Mouse (Mus musculus): ENCODE results near the gene Ppargc1a. TPM values are rescaled to one million over a fixed set of nuclear protein-coding genes. Genes with fewer than 3 reads are reported as not detected.

The Ppargc1a gene
- total RNA-seq, 2 experiments from 2014 or later: not detected

DNA sequence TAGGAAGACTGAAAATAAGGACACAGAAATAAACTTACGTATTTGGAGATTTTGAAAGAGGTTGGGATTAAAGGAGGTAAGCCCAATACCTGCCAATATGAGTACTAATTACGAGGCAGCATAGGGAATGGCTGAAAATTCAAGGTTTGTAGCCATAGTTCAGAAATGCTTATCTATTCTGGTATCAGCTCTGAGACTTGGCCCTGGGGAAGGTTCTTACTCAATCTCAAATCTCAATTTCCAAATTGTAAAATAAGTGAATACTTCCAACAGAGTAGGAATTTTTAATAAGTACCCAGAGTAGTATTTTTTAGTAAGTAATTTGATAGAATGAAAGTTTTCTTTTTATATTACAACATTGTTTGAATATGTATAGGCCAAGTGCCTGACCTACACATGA lies 41.7 kb downstream of the Ppargc1a start:
- ATAC-seq (replicated peaks; ENCODE audit: low FRiP score, poor library complexity, severe bottlenecking): no peak

- ATAC-seq (replicated peaks; ENCODE audit: low FRiP score, poor library complexity, severe bottlenecking): no peak
Observed at GRCm38 (mm10) chr5:51520807-51521206, 46.7 kb downstream of the Ppargc1a start.

GRCm38 (mm10) chr5:51517440-51518187 lies 49.9 kb downstream of the Ppargc1a start:
- no peak for ATAC-seq (replicated peaks; ENCODE audit: low FRiP score, poor library complexity, severe bottlenecking)

GRCm38 (mm10) chr5:51504654-51505053 lies 62.9 kb downstream of the Ppargc1a start:
- ATAC-seq (replicated peaks; ENCODE audit: low FRiP score, poor library complexity, severe bottlenecking): no peak

DNA sequence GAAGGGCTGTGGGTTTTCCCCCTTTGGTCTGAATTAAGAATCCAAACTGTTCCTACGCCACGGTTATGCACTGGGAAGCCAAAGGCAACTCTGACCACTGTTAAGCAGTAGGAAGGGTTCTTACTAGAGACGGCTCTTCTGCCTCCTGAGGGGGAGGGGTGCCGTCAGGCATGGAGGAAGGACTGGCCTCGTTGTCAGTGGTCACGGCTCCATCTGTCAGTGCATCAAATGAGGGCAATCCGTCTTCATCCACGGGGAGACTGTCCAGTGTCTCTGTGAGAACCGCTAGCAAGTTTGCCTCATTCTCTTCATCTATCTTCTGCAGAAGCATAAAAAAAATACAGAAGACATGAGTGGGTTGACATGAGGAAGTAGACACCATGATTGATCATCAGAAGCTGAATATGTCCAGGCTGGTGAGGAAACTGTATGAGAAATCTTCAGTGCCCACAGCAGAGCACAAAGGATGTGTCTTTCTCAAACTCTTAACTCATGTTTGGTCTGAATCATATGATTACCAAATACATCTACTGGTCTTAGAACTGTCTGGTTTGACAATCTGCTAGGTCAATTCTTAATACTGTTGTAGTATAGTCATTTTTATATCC lies 69.5 kb downstream of the Ppargc1a start:
- no peak for ATAC-seq (replicated peaks; ENCODE audit: low FRiP score, poor library complexity, severe bottlenecking)

GRCm38 (mm10) chr5:51495446-51495845 lies 72.1 kb downstream of the Ppargc1a start:
- ATAC-seq (replicated peaks; ENCODE audit: low FRiP score, poor library complexity, severe bottlenecking): no peak

- no peak for ATAC-seq (replicated peaks; ENCODE audit: low FRiP score, poor library complexity, severe bottlenecking)
Observed at GRCm38 (mm10) chr5:51494358-51494876, 73.1 kb downstream of the Ppargc1a start.

GRCm38 (mm10) chr5:51483768-51484167 lies 83.8 kb downstream of the Ppargc1a start:
- ATAC-seq (replicated peaks; ENCODE audit: low FRiP score, poor library complexity, severe bottlenecking): no peak

DNA sequence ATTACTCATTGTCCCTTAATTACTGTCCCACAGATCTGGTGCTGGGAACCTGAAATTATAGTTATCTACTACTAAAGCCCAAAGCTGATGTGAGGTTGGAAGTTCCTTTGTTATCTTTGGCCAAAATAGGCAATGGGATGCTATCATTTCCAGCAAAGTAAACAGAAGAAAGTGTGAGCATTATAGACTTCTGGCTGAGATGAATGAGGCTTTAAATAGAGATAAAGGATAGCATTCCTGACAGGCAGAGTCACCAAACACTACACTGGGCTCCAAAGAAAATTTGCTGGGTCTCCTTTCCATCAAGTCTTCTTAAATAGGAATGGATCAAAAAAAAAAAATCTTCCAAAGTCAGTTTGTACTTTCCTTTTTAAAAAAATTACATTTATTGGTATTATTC lies 87.7 kb downstream of the Ppargc1a start:
- ATAC-seq (replicated peaks; ENCODE audit: low FRiP score, poor library complexity, severe bottlenecking): no peak

GRCm38 (mm10) chr5:51479456-51479855 lies 88.1 kb downstream of the Ppargc1a start:
- ATAC-seq (replicated peaks; ENCODE audit: low FRiP score, poor library complexity, severe bottlenecking): no peak

DNA sequence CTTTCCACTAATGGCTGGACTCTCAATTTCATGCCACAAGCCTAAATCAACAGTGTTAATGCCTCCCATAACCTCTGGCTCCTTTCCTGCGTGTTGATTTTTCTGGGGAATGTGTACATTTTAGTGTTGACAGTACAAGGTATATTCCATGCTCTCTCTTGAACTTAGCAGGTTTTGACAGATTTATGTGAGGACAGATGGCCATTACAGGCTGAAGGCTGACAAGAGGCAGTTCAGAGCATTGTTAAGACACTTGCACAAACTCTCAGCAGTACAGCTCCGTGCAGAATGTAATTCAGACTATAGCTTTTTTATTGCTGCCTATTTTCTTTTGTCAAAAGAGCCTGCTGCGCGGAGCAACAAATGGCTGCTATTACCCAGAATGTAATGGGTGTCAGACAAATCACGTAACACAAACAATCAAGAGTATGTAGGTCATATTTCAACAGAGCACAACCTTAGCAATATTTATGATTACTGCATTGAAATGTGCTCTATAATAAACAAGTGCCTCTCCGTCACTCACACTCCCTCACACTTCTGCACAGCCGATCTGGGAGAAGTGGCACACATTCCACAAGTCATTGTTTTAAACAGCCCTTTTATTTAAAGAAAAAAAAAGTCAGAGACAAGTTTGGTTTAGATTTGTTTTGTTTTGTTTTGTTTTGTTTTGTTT lies 89.1 kb downstream of the Ppargc1a start:
- ATAC-seq (replicated peaks; ENCODE audit: low FRiP score, poor library complexity, severe bottlenecking): no peak

GRCm38 (mm10) chr5:51477140-51477539 lies 90.4 kb downstream of the Ppargc1a start:
- no peak for ATAC-seq (replicated peaks; ENCODE audit: low FRiP score, poor library complexity, severe bottlenecking)

- no peak for ATAC-seq (replicated peaks; ENCODE audit: low FRiP score, poor library complexity, severe bottlenecking)
Observed at GRCm38 (mm10) chr5:51475034-51475541, 92.4 kb downstream of the Ppargc1a start.

GRCm38 (mm10) chr5:51471614-51472013 lies 95.9 kb downstream of the Ppargc1a start:
- ATAC-seq (replicated peaks; ENCODE audit: low FRiP score, poor library complexity, severe bottlenecking): no peak

DNA sequence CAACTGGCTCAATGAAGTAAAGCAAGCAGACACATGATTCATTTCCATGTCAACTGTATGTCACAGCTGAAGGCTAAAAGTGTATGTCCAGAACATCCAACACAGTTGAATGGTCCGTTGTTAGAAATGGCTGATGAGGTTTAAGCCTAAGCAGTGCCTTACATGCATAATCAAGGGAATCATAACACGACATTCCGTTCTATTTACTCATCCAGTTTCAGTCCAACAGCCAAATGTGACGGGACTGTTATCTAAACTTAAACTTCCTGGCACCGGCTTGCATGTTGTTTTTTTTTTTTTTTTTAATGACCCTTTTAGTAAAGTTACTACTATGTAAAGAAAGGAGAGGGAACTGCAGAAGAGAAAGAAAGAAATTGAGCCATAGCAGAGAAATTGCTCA lies 101.5 kb downstream of the Ppargc1a start:
- no peak for ATAC-seq (replicated peaks; ENCODE audit: low FRiP score, poor library complexity, severe bottlenecking)

- ATAC-seq (replicated peaks; ENCODE audit: low FRiP score, poor library complexity, severe bottlenecking): no peak
Observed at GRCm38 (mm10) chr5:51452033-51452432, 115.5 kb downstream of the Ppargc1a start.

- ATAC-seq (replicated peaks; ENCODE audit: low FRiP score, poor library complexity, severe bottlenecking): no peak
Observed at GRCm38 (mm10) chr5:51447631-51448030, 119.9 kb downstream of the Ppargc1a start.

GRCm38 (mm10) chr5:51446299-51447090 lies 121.0 kb downstream of the Ppargc1a start:
- no peak for ATAC-seq (replicated peaks; ENCODE audit: low FRiP score, poor library complexity, severe bottlenecking)

DNA sequence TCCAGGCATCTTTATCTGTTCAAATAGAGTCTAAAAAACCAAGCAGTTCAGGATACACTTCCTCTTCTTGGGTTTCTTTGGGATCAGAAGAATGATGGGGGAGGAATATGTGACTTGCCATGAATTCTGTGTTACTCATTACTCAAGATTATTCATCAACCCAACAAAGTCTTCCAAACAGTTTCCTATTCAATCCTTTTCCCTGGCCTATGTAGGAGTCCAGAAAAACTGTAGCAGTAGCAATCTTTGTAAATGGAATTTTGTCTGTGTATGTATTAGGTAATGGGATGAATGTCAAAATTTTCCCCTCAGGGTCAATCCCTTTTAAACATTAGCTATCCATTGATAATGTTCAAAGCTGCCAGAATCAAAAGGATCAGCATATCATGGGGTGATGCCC lies 121.8 kb downstream of the Ppargc1a start:
- ATAC-seq (replicated peaks; ENCODE audit: low FRiP score, poor library complexity, severe bottlenecking): no peak

DNA sequence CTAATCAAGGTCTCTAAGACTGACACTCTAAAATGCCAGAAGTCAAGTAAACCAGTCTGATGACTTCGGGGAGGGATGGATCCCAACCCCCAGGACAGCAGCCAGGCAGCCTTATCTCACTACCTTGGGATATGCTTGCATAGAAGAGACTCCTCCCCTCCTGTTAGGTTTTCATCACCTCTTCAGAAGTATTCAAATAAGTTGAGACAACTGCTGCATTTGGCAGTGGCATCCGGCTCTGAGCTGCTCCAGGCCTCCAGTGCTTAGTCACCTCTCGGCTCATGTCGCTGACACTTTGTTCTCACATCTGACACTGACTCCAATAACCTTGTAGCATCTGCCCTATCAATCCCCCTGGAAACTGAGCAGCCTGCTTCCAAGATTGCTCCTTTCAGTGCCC lies 127.8 kb downstream of the Ppargc1a start:
- no peak for ATAC-seq (replicated peaks; ENCODE audit: low FRiP score, poor library complexity, severe bottlenecking)

Measured in erythroid progenitor cell, adult 5-6 weeks (primary cell).